In the genomic region with DNA sequence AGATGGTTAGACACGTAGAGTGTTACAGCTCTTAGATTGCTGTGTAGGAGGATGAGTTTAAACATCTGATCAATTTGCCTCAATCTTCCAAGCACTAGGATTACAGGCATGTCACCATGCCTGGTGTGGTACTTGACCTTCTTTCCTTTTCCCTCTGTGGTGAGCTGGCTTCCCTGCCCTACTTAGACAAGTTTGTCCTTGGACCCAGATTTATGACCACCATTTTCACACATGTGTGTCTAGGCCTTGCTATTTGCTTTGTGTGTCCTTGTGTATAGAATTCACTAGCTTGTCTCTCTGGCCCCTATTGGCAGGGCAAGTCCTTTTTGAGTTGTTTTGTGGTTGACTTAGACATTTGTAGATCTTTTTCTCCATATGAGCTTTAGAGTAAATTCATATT, we compare ENCODE assay signal across 13 mouse cellular contexts. TPM values are rescaled to one million over a fixed set of nuclear protein-coding genes. Genes with fewer than 3 reads are reported as not detected.
DNase-seq lines count a peak whose midpoint lies in the region.
"Had no signal": no experiment of that assay in that cellular context is flagged by ENCODE, and none has a peak within 500 bp of the region (broad histone marks: within the 10 kb centered on the region; RNA-seq: fewer than 3 reads in every experiment).

No protein-coding gene starts in this region.

- DNase-seq in adrenal gland, adult 2 months, result peak; percentile 68
- no peak for DNase-seq in adrenal gland, adult 18-20 months (ENCODE audit: low spot score in 2 of 2)
- DNase-seq in adrenal gland, postnatal 10 days, result peak; percentile 31
- peak; percentile 48 for DNase-seq in adrenal gland, postnatal 14 days
- DNase-seq in ovary, adult 18-20 months (ENCODE audit: low spot score), result no peak
- no peak for DNase-seq in frontal cortex, postnatal 25 days (ENCODE audit: low spot score in 2 of 2)
- DNase-seq: cerebellum, adult 11-12 months; cerebellum, adult 2 months; cerebellum, adult 9-10 months; cerebellum, postnatal 10 days; cerebellum, postnatal 25 days; forebrain, postnatal 0 days had no signal

RNA-seq across cellular contexts. Expression of a gene that starts 43.6 kb away (rescaled TPM):
- total RNA-seq in adrenal gland, adult 2 months (2021), result 1 to 10 TPM; 5.9 to 6.2 TPM
- polyA plus RNA-seq in adrenal gland, adult 2 months (2012; rRNA removed), result 9.4 and 9.9 TPM in 2 replicates
- 1 to 10 TPM; 4.1 to 6.7 TPM for total RNA-seq in adrenal gland, adult 18-20 months (2021)
- 10 to 100 TPM; 14.0 to 16.1 TPM for total RNA-seq in adrenal gland, postnatal 10 days (2021)
- total RNA-seq in adrenal gland, postnatal 14 days (2021), result 10.5 and 11.3 TPM in 2 replicates
- total RNA-seq: MEL had no signal

Comparison
In these comparisons a context has a peak if more than half of its experiments do, and no peak if none do; other contexts are left out.
1. DNase-seq: peak in adrenal gland, adult 2 months (single experiment), adrenal gland, postnatal 10 days (single experiment) and adrenal gland, postnatal 14 days (single experiment); none in adrenal gland, adult 18-20 months (0 of 2), ovary, adult 18-20 months (single experiment) and frontal cortex, postnatal 25 days (0 of 2).